Mouse (Mus musculus) spleen, adult 2 months (tissue): ENCODE data around the gene Itsn1.

Experiments
- CTCF ChIP-seq: fragments of 200-500 bp; IDR thresholded peaks from 2 replicates; pipeline ENCODE4 v1.5.1; 2011; ENCODE audit warnings: mild to moderate bottlenecking, inconsistent platforms; ENCODE audit not compliant: insufficient read depth, insufficient read length, insufficient replicate concordance; ENCODE audit errors: extremely low read depth
- POLR2A ChIP-seq: fragments of 200-500 bp; IDR thresholded peaks from 2 replicates; pipeline ENCODE4 v1.6.1; 2011; ENCODE audit warnings: low read depth, low read length, inconsistent platforms

DNA sequence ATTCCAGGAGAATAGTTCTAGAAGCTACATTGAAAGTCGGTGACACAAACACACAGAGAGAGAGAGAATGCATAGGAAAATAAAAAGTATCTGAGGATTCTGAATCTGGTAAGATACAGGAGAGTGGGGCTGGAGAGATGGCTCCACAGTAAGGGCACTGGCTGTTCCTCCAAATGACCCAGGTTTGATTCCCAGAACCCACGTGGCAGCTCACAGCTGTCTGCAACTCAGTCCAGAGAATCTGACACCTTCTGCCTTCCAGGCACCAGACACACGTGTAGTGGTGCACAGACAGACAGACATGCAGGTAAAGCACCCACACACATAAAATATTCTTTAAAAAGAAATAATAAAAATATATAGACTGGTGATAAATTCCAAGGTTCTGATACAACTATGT is 144.6 kb downstream of the Itsn1 start:
- TF ChIP-seq POLR2A, result no peak
- TF ChIP-seq CTCF, result no peak
